Mouse (Mus musculus): ENCODE data around the gene Chd9.

DNA sequence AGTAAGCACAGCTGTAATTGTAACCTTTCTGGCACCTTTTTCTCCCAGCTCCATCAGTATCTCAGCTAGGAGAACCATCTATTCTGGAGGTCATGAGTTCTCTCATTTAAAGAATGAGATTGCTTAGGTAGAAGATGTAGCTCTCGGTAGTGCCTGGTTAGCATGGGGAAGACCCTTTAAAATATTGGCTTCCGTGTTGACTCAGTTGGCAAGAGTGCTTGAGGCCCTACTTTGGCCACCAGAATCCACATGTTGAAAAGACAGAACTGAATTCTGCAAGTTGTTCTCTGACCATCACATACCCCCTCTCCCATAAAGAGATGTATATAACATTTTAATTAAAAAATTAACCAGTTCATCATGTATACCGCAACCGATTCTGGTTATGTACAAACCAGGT is 78.8 kb downstream of the Chd9 start:
- TF ChIP-seq CTCF (IDR thresholded peaks at IDR 0.05; ENCODE audit: extremely low read depth, insufficient read length, insufficient replicate concordance, low read depth, low read length) (no peak), POLR2A (IDR thresholded peaks at IDR 0.05; ENCODE audit: low read depth, low read length) (no peak)

All from small intestine, adult 2 months (tissue).